Mouse (Mus musculus) kidney, postnatal 25 days (tissue): ENCODE data around the gene Rbm19.

Source experiments
- DNase-seq, 2 experiments: peaks; one replicate each; pipeline ENCODE4 v3.0.0; 2021; ENCODE audit warnings: mixed read lengths in 2 of 2

Rbm19 gene

DNA sequence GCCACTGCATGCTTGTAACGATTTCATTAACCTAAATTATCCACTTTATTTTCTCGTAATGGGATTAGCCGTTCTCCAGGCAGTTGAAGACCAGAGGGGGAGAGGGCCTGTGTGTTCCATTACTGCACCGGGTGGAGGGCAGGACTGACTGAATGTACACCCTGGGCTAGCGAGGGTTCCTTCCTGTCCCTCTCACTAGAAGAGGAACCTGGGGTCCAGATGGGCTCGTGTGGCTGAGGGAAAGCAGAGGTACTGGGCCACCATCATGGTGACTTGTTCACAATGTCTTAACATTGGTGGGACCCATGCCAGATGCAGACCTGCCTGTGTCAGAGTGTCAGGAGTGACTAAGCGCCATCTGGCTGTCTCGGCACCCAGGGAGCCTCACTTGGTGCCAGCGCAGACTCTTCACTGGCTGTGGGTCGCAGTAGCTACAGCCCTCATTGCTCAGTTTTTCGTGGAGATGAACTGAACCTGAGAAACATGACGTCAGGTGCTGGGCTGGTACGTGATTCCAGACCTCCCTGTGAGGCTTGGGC, 51.6 kb downstream of the Rbm19 start:
- no peak for DNase-seq

DNA sequence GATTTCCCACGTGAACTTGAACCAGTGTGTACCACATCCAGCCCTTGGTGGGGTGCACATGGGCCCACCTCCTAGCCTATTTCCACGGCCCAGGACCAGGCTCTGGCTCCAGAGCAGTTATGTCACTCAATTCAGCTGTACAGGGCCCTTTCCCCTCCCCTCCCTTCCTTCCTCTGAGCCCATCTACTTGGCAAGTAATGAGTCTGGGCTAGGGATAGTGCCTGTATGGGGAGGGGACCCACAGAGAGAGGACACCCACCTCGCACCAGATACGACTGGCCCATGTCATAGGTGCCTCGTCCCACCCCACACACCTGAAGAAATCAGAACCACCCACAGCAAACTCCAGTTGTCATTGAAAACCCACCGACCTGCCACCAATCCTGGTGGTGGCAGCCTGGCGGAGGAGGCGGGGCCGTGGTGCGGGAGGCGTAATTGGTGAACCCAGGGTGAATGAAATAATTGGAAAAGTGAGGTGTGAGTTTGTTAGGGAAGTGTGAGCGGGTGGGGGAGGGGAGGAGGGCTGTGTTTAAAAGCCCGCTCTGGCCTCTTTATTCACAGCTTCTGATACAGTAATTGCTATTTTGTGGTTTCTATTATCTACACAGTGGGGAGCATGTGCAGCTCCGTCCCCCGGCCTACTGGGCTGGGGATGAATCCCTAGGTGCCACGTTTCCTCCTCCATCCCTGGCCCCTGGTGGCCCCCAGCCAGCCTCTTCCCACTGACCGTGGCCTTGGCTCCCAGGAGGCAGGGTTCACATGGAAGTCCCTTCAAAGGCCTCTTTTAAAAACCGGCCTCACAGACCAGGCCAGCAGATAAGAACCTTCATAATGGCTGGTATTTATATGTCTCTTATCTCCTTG, 55.8 kb downstream of the Rbm19 start:
- no peak for DNase-seq

DNA sequence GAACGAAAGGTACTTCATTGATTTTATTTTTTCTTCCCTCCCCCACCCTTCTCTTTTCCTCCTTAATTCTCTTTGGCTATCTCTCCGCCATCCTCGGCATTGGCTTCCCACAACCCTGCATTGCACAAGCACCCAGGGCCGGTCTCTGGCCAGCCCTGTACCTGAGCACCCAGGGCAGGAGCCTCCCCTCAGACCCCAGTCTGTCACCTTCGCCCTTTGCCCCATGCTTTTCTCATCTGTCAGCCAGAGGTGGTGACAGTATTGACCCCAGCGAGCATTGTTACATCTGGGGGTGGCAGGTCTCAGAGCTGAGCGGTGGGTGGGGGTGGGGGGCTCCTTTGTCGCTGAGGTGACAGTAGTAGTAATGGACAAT, 56.5 kb downstream of the Rbm19 start:
- no peak for DNase-seq

DNA sequence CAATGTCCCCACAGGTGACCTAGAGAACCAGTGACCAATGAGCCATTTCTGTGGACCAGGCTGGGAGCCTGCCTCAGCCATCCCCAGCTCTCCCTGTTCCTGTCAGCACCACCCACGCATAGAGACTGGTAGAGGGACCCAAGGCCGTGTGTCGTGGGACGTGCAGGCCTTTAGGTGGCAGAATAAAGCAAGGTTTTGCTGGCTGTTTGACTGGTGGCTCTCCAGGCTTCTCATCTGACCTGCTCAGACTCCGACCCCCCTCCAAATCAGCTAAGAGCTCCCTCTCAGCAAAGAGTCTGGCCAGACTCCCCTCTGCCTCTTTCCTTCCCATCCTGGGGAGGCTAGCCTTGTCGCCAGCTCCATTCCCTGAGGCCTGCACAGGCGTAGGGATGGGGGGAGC, 58.1 kb downstream of the Rbm19 start:
- DNase-seq, result no peak

- no peak for DNase-seq
These were observed 59.0 kb downstream of the Rbm19 start for GRCm38 (mm10) chr5:120175217-120175616.

DNA sequence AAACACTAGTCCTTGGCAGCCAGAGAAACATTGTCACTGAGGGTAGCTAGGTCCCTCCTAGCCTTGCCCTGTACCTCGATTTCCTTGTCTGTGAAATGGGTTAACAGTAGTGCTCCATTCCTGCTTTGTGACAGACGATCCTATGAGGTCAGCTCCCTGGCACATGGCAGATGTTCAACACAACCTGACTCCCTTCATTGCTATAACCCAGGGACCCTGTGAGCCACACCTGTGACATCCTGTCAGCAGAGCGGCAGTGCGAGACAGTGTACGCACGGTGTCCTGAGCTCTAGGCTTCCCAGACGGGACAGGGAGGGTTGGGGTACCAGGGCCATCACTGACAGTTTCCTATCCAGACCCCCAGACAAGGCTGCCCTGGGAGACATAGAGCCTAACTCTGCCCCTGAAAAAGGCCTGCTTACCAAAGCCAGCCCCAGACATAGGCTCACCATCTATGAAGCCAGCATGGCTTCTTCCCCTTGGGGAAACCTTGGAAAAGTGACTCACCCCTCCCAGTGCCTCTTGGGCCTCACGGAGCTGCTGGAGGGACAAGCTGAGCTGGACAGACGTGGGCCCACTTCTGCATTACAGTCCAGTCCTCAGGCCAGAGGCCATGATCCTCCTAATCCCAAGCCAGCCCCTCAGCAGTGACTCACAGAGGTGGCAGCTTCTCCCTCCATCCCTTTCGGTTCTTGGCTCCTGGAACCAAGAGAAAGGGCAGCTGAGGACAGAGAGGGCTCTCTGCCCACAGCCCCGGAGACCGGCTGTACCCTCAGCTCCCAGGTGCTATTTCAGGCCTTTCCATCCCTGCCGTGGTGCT, 60.2 kb downstream of the Rbm19 start:
- no peak for DNase-seq

- no peak for DNase-seq
These were observed 60.7 kb downstream of the Rbm19 start for GRCm38 (mm10) chr5:120177066-120177340.

DNA sequence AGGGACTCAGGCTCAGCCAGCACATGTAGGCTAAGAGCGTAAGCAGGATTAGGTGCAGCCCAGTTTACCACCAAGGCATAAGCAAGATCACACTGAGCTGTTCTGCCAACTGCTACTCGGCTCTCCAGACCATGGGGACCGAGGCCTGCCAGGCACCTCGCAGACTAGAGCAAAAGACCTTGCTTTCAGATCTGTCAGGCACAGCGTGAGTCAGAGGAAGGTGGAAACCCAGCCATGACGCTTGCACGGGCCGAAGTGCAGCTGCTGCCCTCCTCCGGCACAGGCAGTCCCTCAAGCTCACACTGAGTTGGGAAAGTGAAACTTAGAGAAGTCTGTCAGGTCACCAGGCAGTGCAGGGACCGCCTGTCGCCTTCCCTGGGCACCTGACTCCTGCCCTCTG, 63.8 kb downstream of the Rbm19 start:
- DNase-seq, result no peak

DNA sequence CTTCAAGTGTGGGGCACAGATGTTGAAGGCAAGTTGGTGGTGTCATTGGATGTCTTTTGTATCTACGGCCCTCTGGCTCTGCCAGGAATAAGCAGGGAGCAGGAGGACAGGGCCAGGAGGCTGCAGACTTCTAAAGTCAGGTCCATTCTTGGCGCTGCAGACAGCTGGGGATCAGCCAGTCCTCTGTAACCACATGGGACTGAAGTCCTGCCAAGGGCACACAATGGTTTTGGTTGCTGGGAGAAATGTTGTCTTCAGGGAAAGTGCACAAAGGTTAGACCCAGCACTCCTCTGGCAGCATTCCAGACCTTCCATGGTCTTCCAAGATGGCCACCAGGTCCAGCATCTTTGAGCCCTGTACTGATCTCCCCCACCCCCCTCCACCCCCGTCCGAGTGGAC, 65.1 kb downstream of the Rbm19 start:
- no peak for DNase-seq

- no peak for DNase-seq
These were observed 67.1 kb downstream of the Rbm19 start for GRCm38 (mm10) chr5:120183321-120183720.

DNA sequence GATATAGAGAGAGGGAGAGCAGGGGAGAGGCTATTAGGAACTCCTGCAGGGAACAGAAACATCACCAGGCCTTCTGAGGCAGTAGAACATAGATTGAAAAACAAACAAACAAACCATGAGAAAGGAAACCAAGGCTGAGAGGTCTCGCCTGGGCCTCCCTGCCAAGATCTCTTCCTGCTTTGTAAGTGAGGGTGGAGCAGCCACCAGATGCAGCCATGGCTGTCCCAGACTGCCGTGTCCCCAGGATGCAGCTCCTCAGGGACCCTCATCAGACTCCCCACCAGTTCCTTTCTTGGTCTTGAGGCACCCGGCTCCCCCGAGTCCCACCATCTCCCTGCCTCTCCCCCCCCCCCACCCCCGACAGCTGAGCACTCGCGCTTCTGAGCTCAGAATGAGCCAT, 67.5 kb downstream of the Rbm19 start:
- no peak for DNase-seq

GRCm38 (mm10) chr5:120185949-120186348, 69.7 kb downstream of the Rbm19 start:
- DNase-seq, result no peak

GRCm38 (mm10) chr5:120188541-120188940, 72.3 kb downstream of the Rbm19 start:
- no peak for DNase-seq

DNA sequence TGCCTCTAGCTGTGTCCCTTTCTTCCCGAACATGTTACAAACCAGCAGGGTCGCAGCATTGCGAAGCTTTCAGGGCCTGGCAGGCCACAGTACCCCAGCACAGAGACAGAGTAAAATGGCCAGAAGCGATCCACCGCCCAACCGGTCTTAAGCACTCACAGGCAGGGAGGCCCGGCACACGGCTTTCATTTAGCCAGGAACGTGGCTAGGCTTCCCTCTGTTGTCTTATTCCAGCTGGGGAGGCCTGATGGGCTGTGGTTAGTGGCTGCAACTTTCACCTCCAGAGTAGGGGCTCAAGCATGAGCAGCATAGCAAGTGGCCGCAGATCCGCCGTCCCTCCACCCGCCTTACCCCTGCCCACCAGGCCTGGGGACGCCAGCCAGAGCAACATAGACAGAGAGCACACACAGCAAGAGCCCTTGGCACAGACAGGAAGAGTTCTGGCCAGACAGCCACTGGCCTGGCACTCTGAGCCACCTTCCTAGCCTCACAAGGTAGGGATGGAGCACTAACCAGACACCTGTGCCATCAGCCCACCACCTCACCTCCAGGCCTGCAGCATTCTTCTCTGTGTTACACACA, 73.8 kb downstream of the Rbm19 start:
- DNase-seq, result no peak

GRCm38 (mm10) chr5:120191620-120192019, 75.4 kb downstream of the Rbm19 start:
- no peak for DNase-seq

DNA sequence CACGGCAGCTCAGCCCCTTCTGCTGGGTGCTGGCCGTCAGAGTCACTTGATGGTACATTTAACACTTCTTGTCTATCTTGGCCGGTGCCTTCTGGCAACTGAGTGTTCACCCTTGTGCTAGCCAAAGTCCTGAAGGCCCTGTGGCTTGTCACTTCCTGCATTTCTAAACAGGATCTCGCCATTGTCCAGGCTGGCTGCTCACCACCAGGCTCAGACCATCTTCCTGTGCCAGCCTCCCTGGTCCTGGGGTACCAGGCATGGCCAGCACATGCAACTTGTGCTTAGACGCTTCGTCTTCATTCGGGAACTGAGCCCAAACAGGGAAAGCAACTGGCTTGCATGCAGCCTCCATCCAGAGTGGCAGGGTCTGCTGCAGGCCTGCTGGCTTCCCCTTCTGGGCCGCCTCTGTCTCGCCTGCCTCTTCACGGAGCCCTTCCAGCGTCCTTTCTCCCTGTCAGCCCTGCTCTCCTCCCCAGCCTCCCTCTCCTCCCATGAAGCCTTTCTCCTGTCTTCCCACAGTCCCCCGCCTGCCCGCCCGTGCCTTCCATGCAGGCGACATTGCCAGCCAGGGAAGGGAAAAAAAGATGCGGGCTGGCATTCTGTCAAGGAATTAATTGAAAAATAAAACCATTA, 78.2 kb downstream of the Rbm19 start:
- no peak for DNase-seq

- DNase-seq, result no peak
These were observed 78.7 kb downstream of the Rbm19 start for GRCm38 (mm10) chr5:120194948-120195347.

GRCm38 (mm10) chr5:120196879-120197278, 80.6 kb downstream of the Rbm19 start:
- no peak for DNase-seq

GRCm38 (mm10) chr5:120197813-120198387, 81.6 kb downstream of the Rbm19 start:
- DNase-seq, result no peak

DNA sequence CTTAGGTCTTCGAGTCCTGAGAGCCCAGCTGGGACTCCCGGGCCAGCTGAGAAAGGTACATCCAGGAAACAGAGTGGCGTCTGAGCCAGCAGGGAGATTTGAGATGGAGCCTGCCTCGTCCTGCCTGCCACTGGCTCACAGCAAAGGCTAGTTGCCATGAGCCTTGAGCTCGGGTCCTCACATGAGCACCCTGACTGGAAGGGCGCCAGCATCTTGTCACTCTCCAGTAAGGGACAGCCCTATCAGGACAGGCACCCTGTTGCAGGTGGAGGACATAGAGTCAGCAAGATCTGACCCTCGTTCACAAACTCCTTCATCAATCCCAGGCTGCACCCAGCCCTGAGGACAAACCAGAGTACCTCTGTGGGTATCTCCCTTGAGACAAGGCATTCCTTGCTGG, 83.6 kb downstream of the Rbm19 start:
- no peak for DNase-seq

DNA sequence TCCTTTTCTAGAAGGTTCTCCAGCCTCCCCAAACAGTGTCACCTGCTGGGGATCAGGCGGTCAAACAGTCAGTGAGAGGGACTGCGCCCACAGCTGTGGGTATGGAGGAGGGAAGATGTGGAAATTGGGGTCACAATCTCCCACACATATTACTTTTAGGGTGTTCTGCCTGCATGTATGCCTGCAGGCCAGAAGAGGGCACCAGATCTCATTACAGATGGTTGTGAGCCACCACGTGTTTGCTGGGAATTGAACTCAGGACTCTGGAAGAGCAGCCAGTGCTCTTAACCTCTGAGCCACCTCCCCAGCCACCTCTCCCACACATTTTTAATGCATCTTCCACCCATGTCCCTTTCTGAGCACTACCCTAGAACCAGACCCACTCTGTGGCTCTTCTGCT, 88.1 kb downstream of the Rbm19 start:
- no peak for DNase-seq

- no peak for DNase-seq
These were observed 90.2 kb downstream of the Rbm19 start for GRCm38 (mm10) chr5:120206313-120206943.
